Mouse (Mus musculus): ENCODE measurements around the gene Zcwpw1. TPM values are rescaled to one million over a fixed set of nuclear protein-coding genes. Genes with fewer than 3 reads are reported as not detected.
"Not testable (repeated sequence)": the region's sequence is repeated elsewhere in the genome, so short reads cannot be mapped to it uniquely, and the experiment has no call there.

Zcwpw1 gene
- polyA plus RNA-seq, 1 experiment from 2014 or later, result 24.4 TPM

DNA sequence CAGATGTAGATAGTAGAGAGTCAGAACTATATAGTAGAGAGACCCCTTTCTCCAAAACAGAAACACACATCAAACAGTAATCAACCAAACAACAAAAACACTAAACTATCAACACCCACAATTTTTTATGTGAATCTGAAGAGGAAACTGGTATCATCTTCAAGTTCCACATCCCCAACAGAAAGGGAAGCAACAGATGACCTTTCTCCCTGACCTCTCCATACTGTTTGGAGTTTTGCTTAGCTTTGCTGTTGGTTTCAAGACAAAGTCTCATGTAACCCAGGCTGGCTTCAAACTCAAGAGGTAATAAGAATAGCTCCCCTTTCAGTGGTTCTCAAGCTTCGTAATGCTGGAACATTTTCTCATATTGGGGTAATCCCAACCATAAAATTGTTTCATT, 76.4 kb downstream of the Zcwpw1 start:
- not testable (repeated sequence) for H3K4me2 ChIP-seq; H3K4me3 ChIP-seq; ATAC-seq (ENCODE audit: insufficient number of reproducible peaks, low FRiP score, low TSS enrichment, low read depth); H3K9me3 ChIP-seq; H3K27me3 ChIP-seq; H3K4me1 ChIP-seq; H3K36me3 ChIP-seq; H3K9ac ChIP-seq; H3K27ac ChIP-seq
- 91% methylated on average over 1 of the region's 1 CpGs for whole genome bisulfite sequencing

DNA sequence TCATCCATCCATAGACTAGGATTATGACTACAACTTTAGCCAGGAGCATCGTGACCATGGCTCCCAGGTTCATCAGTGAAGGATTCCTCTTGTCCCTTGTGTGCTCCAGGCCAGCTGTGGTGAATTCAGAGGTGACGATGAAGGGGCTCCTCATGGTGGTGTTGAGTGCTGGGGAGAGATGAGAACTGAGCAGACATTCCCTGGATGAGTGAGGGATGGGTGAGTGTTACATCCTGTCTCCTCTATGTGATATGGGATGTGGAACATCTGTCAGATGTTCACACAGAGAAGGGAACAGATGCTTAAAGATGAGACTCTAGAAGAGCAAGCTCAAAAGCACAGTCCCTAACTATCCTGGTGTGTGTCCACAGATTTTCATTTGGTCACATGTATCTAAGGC, 81.0 kb downstream of the Zcwpw1 start:
- H3K27ac ChIP-seq, result not testable (repeated sequence)

GRCm38 (mm10) chr5:137871644-137872380, 84.2 kb downstream of the Zcwpw1 start, which contains the start of gene Pilrb2:
Gene Pilrb2, minus strand, starts transcription at chr5:137871815.
- H3K9me3 ChIP-seq; H3K9ac ChIP-seq; ATAC-seq (ENCODE audit: insufficient number of reproducible peaks, low FRiP score, low TSS enrichment, low read depth); H3K27me3 ChIP-seq; H3K4me2 ChIP-seq; H3K4me3 ChIP-seq; H3K4me1 ChIP-seq; H3K36me3 ChIP-seq; H3K27ac ChIP-seq: not testable (repeated sequence)
- 77% methylated on average over 3 of the region's 3 CpGs for WGBS

More for the DNA sequence above, 81.0 kb downstream of the Zcwpw1 start:
- H3K9ac ChIP-seq; ATAC-seq (ENCODE audit: insufficient number of reproducible peaks, low FRiP score, low TSS enrichment, low read depth); H3K9me3 ChIP-seq; H3K4me2 ChIP-seq; H3K36me3 ChIP-seq; H3K27me3 ChIP-seq; H3K4me1 ChIP-seq; H3K4me3 ChIP-seq: not testable (repeated sequence)
- 57% methylated on average over 2 of the region's 2 CpGs for WGBS

Other genes starting within 250 kb of the Zcwpw1 start
- 0.35 and 0.36 TPM in 2 replicates for gene Actl6b, start 234.3 kb upstream of the Zcwpw1 start, polyA plus RNA-seq (2015; fragmentation: Nextera tagmentation; extraction: Ambion mirVana)
- 1.4 and 1.6 TPM in 2 replicates for gene Tfr2, start 218.0 kb upstream of the Zcwpw1 start, polyA plus RNA-seq (2015; fragmentation: Nextera tagmentation; extraction: Ambion mirVana)
- gene Mospd3, start 186.7 kb upstream of the Zcwpw1 start, polyA plus RNA-seq (2015; fragmentation: Nextera tagmentation; extraction: Ambion mirVana), result 40.6 and 41.8 TPM in 2 replicates
- gene Pcolce, start 174.0 kb upstream of the Zcwpw1 start, polyA plus RNA-seq (2015; fragmentation: Nextera tagmentation; extraction: Ambion mirVana), result 303 and 362 TPM in 2 replicates
- 0.09 TPM in 1 of 2 replicates, not detected in the other for gene Fbxo24, start 158.8 kb upstream of the Zcwpw1 start, polyA plus RNA-seq (2015; fragmentation: Nextera tagmentation; extraction: Ambion mirVana)
- gene Lrch4, start 158.7 kb upstream of the Zcwpw1 start, polyA plus RNA-seq (2015; fragmentation: Nextera tagmentation; extraction: Ambion mirVana), result 32.8 and 34.1 TPM in 2 replicates
- 8.0 and 8.5 TPM in 2 replicates for gene Gm20605, start 158.6 kb upstream of the Zcwpw1 start, polyA plus RNA-seq (2015; fragmentation: Nextera tagmentation; extraction: Ambion mirVana)
- 4.8 and 6.0 TPM in 2 replicates for gene Sap25, start 146.5 kb upstream of the Zcwpw1 start, polyA plus RNA-seq (2015; fragmentation: Nextera tagmentation; extraction: Ambion mirVana)
- 0.19 and 0.38 TPM in 2 replicates for gene Irs3, start 142.1 kb upstream of the Zcwpw1 start, polyA plus RNA-seq (2015; fragmentation: Nextera tagmentation; extraction: Ambion mirVana)
- 15.9 and 17.4 TPM in 2 replicates for gene Agfg2, start 103.1 kb upstream of the Zcwpw1 start, polyA plus RNA-seq (2015; fragmentation: Nextera tagmentation; extraction: Ambion mirVana)
- 1.9 and 3.5 TPM in 2 replicates for gene Nyap1, start 46.2 kb upstream of the Zcwpw1 start, polyA plus RNA-seq (2015; fragmentation: Nextera tagmentation; extraction: Ambion mirVana)
- 169 and 197 TPM in 2 replicates for gene Tsc22d4, start 42.1 kb upstream of the Zcwpw1 start, polyA plus RNA-seq (2015; fragmentation: Nextera tagmentation; extraction: Ambion mirVana)
- 22.2 and 27.8 TPM in 2 replicates for gene Ppp1r35, start 8.9 kb upstream of the Zcwpw1 start, polyA plus RNA-seq (2015; fragmentation: Nextera tagmentation; extraction: Ambion mirVana)
- 8.7 and 9.2 TPM in 2 replicates for gene Mepce, start 143 bp upstream of the Zcwpw1 start, polyA plus RNA-seq (2015; fragmentation: Nextera tagmentation; extraction: Ambion mirVana)
- 0.58 and 1.2 TPM in 2 replicates for gene Pilra, start 48.5 kb downstream of the Zcwpw1 start, polyA plus RNA-seq (2015; fragmentation: Nextera tagmentation; extraction: Ambion mirVana)
- gene Pilrb1, start 70.3 kb downstream of the Zcwpw1 start, polyA plus RNA-seq (2015; fragmentation: Nextera tagmentation; extraction: Ambion mirVana), result 0.29 and 0.40 TPM in 2 replicates
- gene Pilrb2, start 84.0 kb downstream of the Zcwpw1 start, polyA plus RNA-seq (2015; fragmentation: Nextera tagmentation; extraction: Ambion mirVana), result 0.22 and 1.2 TPM in 2 replicates
- 0.15 and 0.19 TPM in 2 replicates for gene Cyp3a13, start 133.8 kb downstream of the Zcwpw1 start, polyA plus RNA-seq (2015; fragmentation: Nextera tagmentation; extraction: Ambion mirVana)
- 0.40 and 0.67 TPM in 2 replicates for gene Gjc3, start 175.3 kb downstream of the Zcwpw1 start, polyA plus RNA-seq (2015; fragmentation: Nextera tagmentation; extraction: Ambion mirVana)
- not detected in 2 replicates for gene Azgp1, start 193.7 kb downstream of the Zcwpw1 start, polyA plus RNA-seq (2015; fragmentation: Nextera tagmentation; extraction: Ambion mirVana)
- not detected in 2 replicates for gene Smok3a, start 233.5 kb downstream of the Zcwpw1 start, polyA plus RNA-seq (2015; fragmentation: Nextera tagmentation; extraction: Ambion mirVana)
- not detected in 2 replicates for gene Smok3b, start 233.6 kb downstream of the Zcwpw1 start, polyA plus RNA-seq (2015; fragmentation: Nextera tagmentation; extraction: Ambion mirVana)